Mouse (Mus musculus) liver, embryonic 11.5 days (tissue): ENCODE measurements at regions not wholly inside any gene's neighbourhood (a gene's known extent, or its start where the extent isn't known, plus 50 kb on each side); places are given as distances from the start of the nearest gene placed in this dataset.
A peak's percentile ranks its signal among the peaks of the same experiment; 100 is the strongest.

Experiments
- ATAC-seq: fragments of 200-750 bp; cut with Nextera tagmentation; replicated peaks from 2 replicates; pipeline ENCODE4 v1.8.0; 2017; ENCODE audit warnings: moderate number of reproducible peaks, mild to moderate bottlenecking, moderate TSS enrichment, moderate library complexity; ENCODE audit not compliant: low FRiP score
- DNase-seq: peaks from one replicate; pipeline ENCODE4 v3.0.0-alpha.2; 2017; ENCODE audit warnings: low spot score
- H3K27ac ChIP-seq: fragments of 300-500 bp; sonication (generic); 2 replicates; pipeline ENCODE4 v1.5.1; 2014; ENCODE audit warnings: mild to moderate bottlenecking, low read depth, low read length, control low read depth
- H3K27me3 ChIP-seq: fragments of 300-500 bp; sonication (generic); replicated peaks from 2 replicates; pipeline ENCODE4 v1.6.1; 2014; ENCODE audit warnings: low read length, mixed read lengths; ENCODE audit not compliant: control insufficient read depth, insufficient read depth
- H3K36me3 ChIP-seq: fragments of 300-500 bp; sonication (generic); 2 replicates; pipeline ENCODE4 v1.6.1; 2014; ENCODE audit warnings: mild to moderate bottlenecking, low read length, moderate library complexity, mixed read lengths; ENCODE audit not compliant: control insufficient read depth, insufficient read depth
- H3K4me1 ChIP-seq: fragments of 300-500 bp; sonication (generic); replicated peaks from 2 replicates; pipeline ENCODE4 v1.6.1; 2014; ENCODE audit warnings: low read length, mixed read lengths; ENCODE audit not compliant: control insufficient read depth, insufficient read depth
- H3K4me2 ChIP-seq: fragments of 300-500 bp; sonication (generic); 2 replicates; pipeline ENCODE4 v1.6.1; 2014; ENCODE audit warnings: mild to moderate bottlenecking, control low read depth, moderate library complexity
- H3K4me3 ChIP-seq: fragments of 300-500 bp; sonication (generic); 2 replicates; pipeline ENCODE4 v1.5.1; 2014; ENCODE audit warnings: low read depth, low read length, control low read depth
- H3K9ac ChIP-seq: fragments of 300-500 bp; sonication (generic); 2 replicates; pipeline ENCODE4 v1.6.1; 2014; ENCODE audit warnings: low read depth, low read length, control low read depth
- H3K9me3 ChIP-seq: fragments of 300-500 bp; sonication (generic); 2 replicates; pipeline ENCODE4 v1.6.1; 2016; ENCODE audit warnings: low read length, inconsistent platforms, mixed read lengths; ENCODE audit not compliant: control insufficient read depth
- WGBS: fragments of 180-500 bp; shearing (Covaris S2); extraction: QIAGEN DNeasy Blood & Tissue Kit; methylation state at CpG from one replicate; pipeline ENCODE4 v1.1.7; 2014; 5-methylcytosine and 5-hydroxymethylcytosine counted together

- no peaks in the 10 kb centered on the region for H3K9me3 ChIP-seq
- no peak overlapping the region for H3K4me3 ChIP-seq
- H3K9ac ChIP-seq, result no peak overlapping the region
- 59% methylated on average over 15 of the region's 15 CpGs for WGBS
- no peak overlapping the region for H3K27ac ChIP-seq
- DNase-seq, result no peak
- ATAC-seq, result no peak
- no peaks in the 10 kb centered on the region for H3K4me1 ChIP-seq
- H3K36me3 ChIP-seq, result no peaks in the 10 kb centered on the region
- no peaks in the 10 kb centered on the region for H3K27me3 ChIP-seq
- no peak overlapping the region for H3K4me2 ChIP-seq
Observed at GRCm38 (mm10) chr7:68593344-68594016, 155.6 kb downstream of the Arrdc4 start.

GRCm38 (mm10) chr7:68582540-68583325 lies 166.3 kb downstream of the Arrdc4 start:
- ATAC-seq, result no peak

GRCm38 (mm10) chr7:68580650-68581049 lies 168.4 kb downstream of the Arrdc4 start:
- no peaks in the 10 kb centered on the region for H3K27me3 ChIP-seq
- no peaks in the 10 kb centered on the region for H3K4me1 ChIP-seq
- H3K9ac ChIP-seq, result no peak overlapping the region
- WGBS, result 34% methylated on average over 4 of the region's 4 CpGs
- H3K4me2 ChIP-seq, result no peak overlapping the region
- DNase-seq, result no peak
- H3K4me3 ChIP-seq, result no peak overlapping the region
- no peaks in the 10 kb centered on the region for H3K9me3 ChIP-seq
- no peak for ATAC-seq
- H3K27ac ChIP-seq, result no peak overlapping the region
- H3K36me3 ChIP-seq, result no peaks in the 10 kb centered on the region

More at GRCm38 (mm10) chr7:68582540-68583325, 166.3 kb downstream of the Arrdc4 start:
- H3K27me3 ChIP-seq, result no peaks in the 10 kb centered on the region
- no peaks in the 10 kb centered on the region for H3K36me3 ChIP-seq
- H3K9me3 ChIP-seq, result no peaks in the 10 kb centered on the region
- WGBS, result 82% methylated on average over 13 of the region's 13 CpGs
- no peaks in the 10 kb centered on the region for H3K4me1 ChIP-seq
- no peak overlapping the region for H3K4me3 ChIP-seq
- no peak overlapping the region for H3K27ac ChIP-seq
- no peak overlapping the region for H3K9ac ChIP-seq
- DNase-seq, result no peak
- no peak overlapping the region for H3K4me2 ChIP-seq

GRCm38 (mm10) chr7:68579666-68580065 lies 169.4 kb downstream of the Arrdc4 start:
- Histone ChIP-seq H3K9ac (no peak overlapping the region), H3K27me3 (no peaks in the 10 kb centered on the region), H3K4me2 (peak overlapping the region; percentile 28; the same call in 1 of the 2 replicates)

GRCm38 (mm10) chr7:68579216-68579615 lies 169.8 kb downstream of the Arrdc4 start:
- Histone ChIP-seq H3K9me3 (no peaks in the 10 kb centered on the region), H3K4me3 (no peak overlapping the region), H3K4me2 (no peak overlapping the region), H3K9ac (no peak overlapping the region), H3K27ac (no peak overlapping the region), H3K4me1 (no peaks in the 10 kb centered on the region), H3K27me3 (no peaks in the 10 kb centered on the region), H3K36me3 (no peaks in the 10 kb centered on the region)
- no peak for ATAC-seq
- WGBS, result 43% methylated on average over 8 of the region's 8 CpGs
- DNase-seq, result no peak

More at GRCm38 (mm10) chr7:68579666-68580065, 169.4 kb downstream of the Arrdc4 start:
- no peak overlapping the region for H3K27ac ChIP-seq
- no peak overlapping the region for H3K4me3 ChIP-seq
- H3K36me3 ChIP-seq, result no peaks in the 10 kb centered on the region
- ATAC-seq (peak; percentile 49; the same call in 1 of the 2 replicates), DNase-seq (peak; percentile 76)
- H3K4me1 ChIP-seq, result no peaks in the 10 kb centered on the region
- WGBS, result 15% methylated on average over 10 of the region's 10 CpGs
- no peaks in the 10 kb centered on the region for H3K9me3 ChIP-seq

- H3K27me3 ChIP-seq, result no peaks in the 10 kb centered on the region
- ATAC-seq, result no peak
- no peak overlapping the region for H3K4me3 ChIP-seq
- WGBS, result 54% methylated on average over 4 of the region's 4 CpGs
- no peaks in the 10 kb centered on the region for H3K36me3 ChIP-seq
- no peaks in the 10 kb centered on the region for H3K4me1 ChIP-seq
- H3K9me3 ChIP-seq, result no peaks in the 10 kb centered on the region
- no peak for DNase-seq
- no peak overlapping the region for H3K4me2 ChIP-seq
- H3K9ac ChIP-seq, result no peak overlapping the region
- H3K27ac ChIP-seq, result no peak overlapping the region
Observed at GRCm38 (mm10) chr7:68571315-68571714, 177.7 kb downstream of the Arrdc4 start.

- H3K9me3 ChIP-seq, result no peaks in the 10 kb centered on the region
- no peaks in the 10 kb centered on the region for H3K4me1 ChIP-seq
- no peak overlapping the region for H3K4me3 ChIP-seq
- DNase-seq (no peak), ATAC-seq (no peak)
- H3K27ac ChIP-seq, result no peak overlapping the region
- H3K27me3 ChIP-seq, result no peaks in the 10 kb centered on the region
- H3K9ac ChIP-seq, result no peak overlapping the region
- H3K36me3 ChIP-seq, result no peaks in the 10 kb centered on the region
- WGBS, result 79% methylated on average over 9 of the region's 9 CpGs
- no peak overlapping the region for H3K4me2 ChIP-seq
Observed at GRCm38 (mm10) chr7:68568127-68568510, 180.9 kb downstream of the Arrdc4 start.

- H3K9me3 ChIP-seq, result no peaks in the 10 kb centered on the region
- H3K4me2 ChIP-seq, result no peak overlapping the region
- DNase-seq (no peak), ATAC-seq (no peak)
- H3K4me1 ChIP-seq, result no peaks in the 10 kb centered on the region
- H3K27me3 ChIP-seq, result no peaks in the 10 kb centered on the region
- H3K4me3 ChIP-seq, result no peak overlapping the region
- 75% methylated on average over 3 of the region's 3 CpGs for WGBS
- no peak overlapping the region for H3K27ac ChIP-seq
- no peak overlapping the region for H3K9ac ChIP-seq
- no peaks in the 10 kb centered on the region for H3K36me3 ChIP-seq
Observed at GRCm38 (mm10) chr7:68567452-68568126, 181.5 kb downstream of the Arrdc4 start.
